Mouse (Mus musculus) lung, embryonic 14.5 days (tissue): Measurements from ENCODE around the gene Timm22. TPM values are rescaled to one million over a fixed set of nuclear protein-coding genes. Genes with fewer than 3 reads are reported as not detected.

Experiments
- ATAC-seq: fragments of 200-750 bp; cut with Nextera tagmentation; 2 replicates; pipeline ENCODE4 v1.8.0; 2017; ENCODE audit warnings: mild to moderate bottlenecking, moderate TSS enrichment, moderate library complexity; ENCODE audit not compliant: insufficient read depth
- DNase-seq: peaks from one replicate; pipeline ENCODE4 v3.0.0-alpha.2; 2015
- H3K27ac ChIP-seq: fragments of 300-500 bp; sonication (generic); 2 replicates; pipeline ENCODE4 v1.5.1; 2014; ENCODE audit warnings: low read depth, mild to moderate bottlenecking, moderate library complexity
- H3K27me3 ChIP-seq: fragments of 300-500 bp; sonication (generic); 2 replicates; pipeline ENCODE4 v1.6.1; 2014; ENCODE audit warnings: low read length, control low read depth; ENCODE audit not compliant: insufficient read depth
- H3K36me3 ChIP-seq: fragments of 300-500 bp; sonication (generic); 2 replicates; pipeline ENCODE4 v1.6.1; 2014; ENCODE audit warnings: control low read depth; ENCODE audit not compliant: insufficient read depth
- H3K4me1 ChIP-seq: fragments of 300-500 bp; sonication (generic); 2 replicates; pipeline ENCODE4 v1.6.1; 2014; ENCODE audit warnings: antibody characterized with exemption, control low read depth; ENCODE audit not compliant: insufficient read depth
- H3K4me2 ChIP-seq: fragments of 300-500 bp; sonication (generic); 2 replicates; pipeline ENCODE4 v1.6.1; 2014; ENCODE audit warnings: mild to moderate bottlenecking
- H3K4me3 ChIP-seq: fragments of 300-500 bp; sonication (generic); 2 replicates; pipeline ENCODE4 v1.5.1; 2014; ENCODE audit warnings: low read depth, low read length
- H3K9ac ChIP-seq: fragments of 300-500 bp; sonication (generic); 2 replicates; pipeline ENCODE4 v1.6.1; 2014
- H3K9me3 ChIP-seq: fragments of 300-500 bp; sonication (generic); 2 replicates; pipeline ENCODE4 v1.6.1; 2016; ENCODE audit warnings: low read depth, low read length, control low read depth
- CTCF ChIP-seq: IDR thresholded peaks from 2 replicates; pipeline ENCODE4 v1.5.1; 2016; ENCODE audit warnings: antibody characterized with exemption, low read depth
- WGBS: fragments of 180-500 bp; shearing (Covaris S2); extraction: QIAGEN DNeasy Blood & Tissue Kit; methylation state at CpG from one replicate; pipeline ENCODE4 v1.1.7; 2014; 5-methylcytosine and 5-hydroxymethylcytosine counted together
- polyA plus RNA-seq: library from polyadenylated mRNA; unstranded; fragments of >200 nt; fragmentation: Nextera tagmentation; extraction: Ambion mirVana; gene quantifications from 2 replicates; pipeline ENCODE4 v1.2.1, GENCODE M21; 2014

Timm22 gene
- polyA plus RNA-seq, 1 experiment from 2014 or later, result 127 TPM

GRCm38 (mm10) chr11:76429046-76429445 is 22.3 kb downstream of the Timm22 start:
- Histone ChIP-seq H3K27ac (no peak overlapping the region), H3K4me2 (no peak overlapping the region), H3K9me3 (no peaks in the 10 kb centered on the region), H3K9ac (no peak overlapping the region), H3K4me1 (no peaks in the 10 kb centered on the region), H3K36me3 (peaks cover 18% of the 10 kb centered on the region; the same call in 1 of the 2 replicates), H3K4me3 (no peak overlapping the region), H3K27me3 (no peaks in the 10 kb centered on the region)
- TF ChIP-seq CTCF, result no peak; the same call in 1 of the 2 replicates
- DNase-seq (no peak), ATAC-seq (no peak)
- 65% methylated on average over 4 of the region's 4 CpGs for WGBS

- Histone ChIP-seq H3K4me2 (no peak overlapping the region), H3K4me3 (no peak overlapping the region), H3K27ac (no peak overlapping the region), H3K27me3 (no peaks in the 10 kb centered on the region), H3K9me3 (no peaks in the 10 kb centered on the region), H3K4me1 (no peaks in the 10 kb centered on the region), H3K9ac (no peak overlapping the region), H3K36me3 (peaks cover 13% of the 10 kb centered on the region; the same call in 1 of the 2 replicates)
- ATAC-seq (no peak), DNase-seq (no peak)
- 61% methylated on average over 7 of the region's 7 CpGs for WGBS
- no peak for TF ChIP-seq CTCF
Measured at GRCm38 (mm10) chr11:76429556-76429955, 22.8 kb downstream of the Timm22 start.

GRCm38 (mm10) chr11:76429966-76430631 is 23.3 kb downstream of the Timm22 start:
- no peak overlapping the region for H3K4me2 ChIP-seq
- 70% methylated on average over 6 of the region's 6 CpGs for WGBS
- H3K27me3 ChIP-seq, result no peaks in the 10 kb centered on the region
- no peak overlapping the region for H3K9ac ChIP-seq
- peaks cover 9% of the 10 kb centered on the region; the same call in 1 of the 2 replicates for H3K36me3 ChIP-seq
- no peak overlapping the region for H3K27ac ChIP-seq
- ATAC-seq, result no peak
- DNase-seq, result no peak
- no peaks in the 10 kb centered on the region for H3K4me1 ChIP-seq
- no peak for TF ChIP-seq CTCF
- no peak overlapping the region for H3K4me3 ChIP-seq
- H3K9me3 ChIP-seq, result no peaks in the 10 kb centered on the region

DNA sequence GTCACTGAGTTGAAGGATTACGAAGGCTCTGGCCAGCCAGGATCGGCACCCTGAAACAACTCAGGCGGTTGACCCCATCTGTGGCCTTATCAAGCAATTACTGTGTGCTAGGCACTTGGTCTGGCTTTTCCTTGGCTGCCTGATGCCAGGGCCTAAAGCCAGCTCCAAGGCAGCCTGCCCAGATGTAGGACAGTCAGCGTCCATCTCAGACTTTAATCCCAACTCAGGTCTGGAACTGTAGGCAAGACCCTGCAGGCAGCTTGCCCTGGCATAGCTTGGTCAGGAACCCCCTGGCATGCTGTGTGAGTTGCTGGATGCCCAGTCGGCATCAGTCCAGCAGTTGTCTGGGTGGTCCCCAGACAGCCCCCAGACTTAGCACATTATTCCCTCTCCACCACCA is 29.3 kb downstream of the Timm22 start:
- Histone ChIP-seq H3K9me3 (no peaks in the 10 kb centered on the region), H3K9ac (0 out of 2 replicates have a peak overlapping the region, but pooled peaks have one; percentile 16), H3K4me3 (peak overlapping the region; percentile 42; the same call in 1 of the 2 replicates), H3K27ac (no peak overlapping the region), H3K4me2 (peak overlapping the region; percentile 72), H3K27me3 (no peaks in the 10 kb centered on the region), H3K36me3 (peaks cover 8% of the 10 kb centered on the region; the same call in 1 of the 2 replicates), H3K4me1 (no peaks in the 10 kb centered on the region)
- 71% methylated on average over 5 of the region's 5 CpGs for WGBS
- ATAC-seq (no peak), DNase-seq (no peak)
- TF ChIP-seq CTCF, result no peak

DNA sequence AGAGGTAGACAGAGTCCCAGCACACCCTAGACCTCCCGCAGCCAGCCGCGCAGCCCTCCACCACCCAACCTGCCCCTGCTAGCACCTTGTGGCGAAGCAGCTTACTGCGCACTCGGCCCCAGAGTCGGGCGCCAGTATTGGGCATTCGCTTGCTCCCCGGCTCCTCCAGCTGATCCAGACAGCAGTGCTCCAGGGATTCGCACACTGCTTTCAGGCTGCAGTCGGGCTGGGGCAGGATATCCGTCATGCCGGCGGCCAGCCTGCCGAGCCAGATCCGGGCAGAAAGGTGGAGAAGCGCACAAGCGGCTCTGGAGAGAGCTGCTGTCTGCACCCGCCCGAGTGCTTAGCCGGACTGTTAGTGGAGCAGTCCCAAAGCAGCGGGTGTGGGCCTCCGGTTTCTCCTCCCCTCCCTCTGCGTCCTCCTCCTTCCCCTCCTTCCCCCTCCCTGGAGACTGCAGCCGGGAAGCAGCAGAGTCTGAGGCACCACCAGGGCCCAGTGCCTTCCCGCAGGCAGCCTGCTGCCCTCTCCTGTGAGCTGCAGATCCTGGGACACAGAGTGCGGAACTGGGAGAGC is 30.2 kb downstream of the Timm22 start:
- Histone ChIP-seq H3K27ac (peak overlapping the region; percentile 84), H3K9ac (peak overlapping the region; percentile 56), H3K27me3 (no peaks in the 10 kb centered on the region), H3K4me2 (peak overlapping the region; percentile 72), H3K4me3 (peak overlapping the region; percentile 42), H3K9me3 (no peaks in the 10 kb centered on the region), H3K4me1 (no peaks in the 10 kb centered on the region), H3K36me3 (peaks cover 8% of the 10 kb centered on the region; the same call in 1 of the 2 replicates)
- 3% methylated on average over 28 of the region's 28 CpGs for WGBS
- peak; percentile 42 for TF ChIP-seq CTCF
- DNase-seq (peak; percentile 85), ATAC-seq (peak; percentile 94)

DNA sequence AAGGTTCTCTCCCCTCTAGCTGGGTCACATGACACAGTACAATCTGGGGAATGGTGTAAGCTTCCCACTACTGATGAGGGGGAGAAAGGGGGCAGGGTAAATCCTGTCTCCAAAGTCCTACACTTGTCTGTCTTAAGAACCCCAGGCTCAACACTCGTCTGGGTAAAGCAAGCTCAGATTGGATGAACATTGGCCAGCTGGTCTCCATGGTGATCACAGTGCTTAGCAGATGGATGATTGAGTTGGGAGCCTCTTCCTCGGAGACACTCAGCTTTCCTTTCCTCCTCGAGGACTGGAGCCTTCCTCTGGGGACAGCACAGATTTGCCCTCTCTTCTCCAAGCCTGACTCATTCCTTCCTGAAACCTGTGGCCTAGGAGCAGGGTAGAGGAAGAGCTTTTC is 32.9 kb downstream of the Timm22 start:
- Histone ChIP-seq H3K9me3 (no peaks in the 10 kb centered on the region), H3K27me3 (no peaks in the 10 kb centered on the region), H3K4me3 (no peak overlapping the region), H3K36me3 (peaks cover 11% of the 10 kb centered on the region; the same call in 1 of the 2 replicates), H3K4me2 (no peak overlapping the region), H3K27ac (no peak overlapping the region), H3K9ac (no peak overlapping the region), H3K4me1 (no peaks in the 10 kb centered on the region)
- peak; percentile 23 for DNase-seq
- TF ChIP-seq CTCF, result no peak
- 19% methylated on average over 3 of the region's 3 CpGs for WGBS
- ATAC-seq, result no peak

GRCm38 (mm10) chr11:76445459-76445858 is 38.7 kb downstream of the Timm22 start:
- Histone ChIP-seq H3K4me3 (no peak overlapping the region), H3K9ac (no peak overlapping the region), H3K9me3 (no peaks in the 10 kb centered on the region), H3K27me3 (no peaks in the 10 kb centered on the region), H3K27ac (no peak overlapping the region), H3K36me3 (peaks cover 30% of the 10 kb centered on the region), H3K4me1 (no peaks in the 10 kb centered on the region), H3K4me2 (no peak overlapping the region)
- 48% methylated on average over 8 of the region's 8 CpGs for WGBS
- DNase-seq (no peak), ATAC-seq (no peak)
- TF ChIP-seq CTCF, result no peak
